Mouse (Mus musculus): ENCODE measurements at regions not wholly inside any gene's neighbourhood (a gene's known extent, or its start where the extent isn't known, plus 50 kb on each side); places are given as distances from the start of the nearest gene placed in this dataset.

DNA sequence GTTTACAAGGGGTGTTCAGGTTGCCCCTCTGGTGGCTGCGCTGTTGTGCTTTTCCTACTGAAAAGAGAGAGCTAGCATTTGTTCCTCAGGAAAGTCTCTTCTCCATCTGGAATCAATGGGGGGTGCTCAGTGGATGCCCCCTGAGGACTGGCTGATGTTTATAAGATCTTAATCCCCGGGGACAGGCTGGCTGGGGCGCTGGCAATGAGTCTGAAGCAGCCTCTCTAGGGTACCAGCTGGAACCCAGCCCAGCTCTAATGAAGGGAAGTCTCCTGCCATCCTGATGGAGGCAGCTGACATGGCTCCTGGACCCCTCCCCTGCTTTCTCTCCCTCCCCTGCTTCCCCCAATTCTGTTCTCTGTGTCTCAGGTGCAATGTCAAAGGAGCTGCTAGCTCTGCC is 575.6 kb upstream of the 3110018I06Rik start:
- TF ChIP-seq POLR2AphosphoS2 (IDR thresholded peaks at IDR 0.05; ENCODE audit: low read length) (no peak), CTCF (IDR thresholded peaks at IDR 0.05 in 2 of 3, conservative IDR thresholded peaks at IDR 0.05 in 1 of 3; ENCODE audit: control insufficient read depth in 1 of 3, insufficient read depth in 1 of 3, low read depth in 2 of 3, low read length in 3 of 3, poor library complexity in 1 of 3, severe bottlenecking in 1 of 3) (no peak), EP300 (IDR thresholded peaks at IDR 0.05; ENCODE audit: low read depth in 1 of 2, low read length in 2 of 2) (no peak), SIN3A (IDR thresholded peaks at IDR 0.05; ENCODE audit: low read length) (no peak), ZMIZ1 (IDR thresholded peaks at IDR 0.05; ENCODE audit: low read depth, low read length) (no peak), ETS1 (IDR thresholded peaks at IDR 0.05; ENCODE audit: low read depth, low read length) (no peak), ZC3H11A (IDR thresholded peaks at IDR 0.05; ENCODE audit: low read depth, low read length) (no peak), ELF1 (IDR thresholded peaks at IDR 0.05; ENCODE audit: low read depth, low read length) (no peak), MXI1 (IDR thresholded peaks at IDR 0.05; ENCODE audit: low read depth, low read length) (no peak), TAL1 (IDR thresholded peaks at IDR 0.05; ENCODE audit: low read length) (no peak), E2F4 (IDR thresholded peaks at IDR 0.05; ENCODE audit: borderline replicate concordance, low read depth, low read length) (no peak), RCOR1 (IDR thresholded peaks at IDR 0.05; ENCODE audit: low read depth, low read length) (no peak), POLR2A (IDR thresholded peaks at IDR 0.05; ENCODE audit: control insufficient read depth in 1 of 2, insufficient read depth in 1 of 2, low read depth in 1 of 2, low read length in 2 of 2, poor library complexity in 1 of 2) (no peak), TBP (IDR thresholded peaks at IDR 0.05; ENCODE audit: low read depth, low read length) (no peak), CHD1 (IDR thresholded peaks at IDR 0.05; ENCODE audit: low read depth, low read length) (no peak), USF2 (IDR thresholded peaks at IDR 0.05; ENCODE audit: borderline replicate concordance in 1 of 2, insufficient read depth in 1 of 2, low read depth in 1 of 2, low read length in 2 of 2) (no peak), MEF2A (IDR thresholded peaks at IDR 0.05; ENCODE audit: extremely low read depth, insufficient replicate concordance, low read depth, low read length, poor library complexity, severe bottlenecking) (no peak), MAZ (IDR thresholded peaks at IDR 0.05; ENCODE audit: low read depth, low read length) (no peak), USF1 (IDR thresholded peaks at IDR 0.05; ENCODE audit: low read depth, low read length) (no peak)
- no peaks in the 10 kb centered on the region; the same call in 1 of the 2 replicates for H3K9me3 ChIP-seq (replicated peaks; ENCODE audit: insufficient read depth, low read length)
- no peaks in the 10 kb centered on the region for H3K4me1 ChIP-seq (ENCODE audit: control insufficient read depth in 1 of 2, insufficient read depth in 2 of 2, low read length in 2 of 2)
- no peaks in the 10 kb centered on the region for H3K27me3 ChIP-seq (ENCODE audit: control insufficient read depth in 1 of 2, insufficient read depth in 2 of 2, low read length in 2 of 2)
- DNase-seq (ENCODE audit: low read depth, low spot score) = no peak
- no peak overlapping the region for H3K9ac ChIP-seq (ENCODE audit: control insufficient read depth, low read depth, low read length, poor library complexity, severe bottlenecking)
- H3K4me3 ChIP-seq (ENCODE audit: control insufficient read depth in 1 of 2, insufficient read depth in 1 of 2, low read depth in 2 of 2, low read length in 2 of 2) = no peak overlapping the region
- no peaks in the 10 kb centered on the region for H3K79me2 ChIP-seq (ENCODE audit: control insufficient read depth, insufficient read depth, low read length, poor library complexity)
- H3K27ac ChIP-seq (ENCODE audit: control insufficient read depth, low read depth, low read length) = no peak overlapping the region
- no peaks in the 10 kb centered on the region for H3K36me3 ChIP-seq (ENCODE audit: control insufficient read depth in 1 of 2, insufficient read depth in 2 of 2, low read length in 2 of 2)

DNA sequence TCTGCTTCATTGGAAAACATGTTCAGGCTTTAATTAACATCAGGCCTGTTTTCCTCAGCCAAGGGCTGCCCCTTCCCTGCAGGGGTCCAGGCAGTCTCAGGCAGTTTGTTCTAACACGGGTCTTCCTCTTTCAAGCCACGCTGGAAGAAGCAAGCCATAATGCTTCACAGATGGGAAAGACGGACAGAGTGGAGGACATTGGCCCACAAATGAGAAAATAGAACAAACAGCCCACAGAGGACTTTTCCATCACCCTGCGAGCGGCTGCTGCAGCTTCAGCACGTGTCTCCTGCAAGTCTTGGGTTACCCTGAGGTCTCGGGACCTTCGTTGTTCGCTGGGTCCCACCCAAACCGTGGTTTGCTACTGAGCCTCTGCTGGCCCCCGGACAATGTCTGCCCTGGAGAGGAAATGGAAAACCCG is 565.9 kb upstream of the 3110018I06Rik start:
- no peaks in the 10 kb centered on the region for H3K9me3 ChIP-seq (replicated peaks; ENCODE audit: insufficient read depth, low read length)
- H3K4me1 ChIP-seq (ENCODE audit: control insufficient read depth in 1 of 2, insufficient read depth in 2 of 2, low read length in 2 of 2) = no peaks in the 10 kb centered on the region
- H3K27me3 ChIP-seq (ENCODE audit: control insufficient read depth in 1 of 2, insufficient read depth in 2 of 2, low read length in 2 of 2) = no peaks in the 10 kb centered on the region
- H3K27ac ChIP-seq (ENCODE audit: control insufficient read depth, low read depth, low read length) = no peak overlapping the region
- no peak overlapping the region for H3K9ac ChIP-seq (ENCODE audit: control insufficient read depth, low read depth, low read length, poor library complexity, severe bottlenecking)
- no peak for TF ChIP-seq ELF1 (IDR thresholded peaks at IDR 0.05; ENCODE audit: low read depth, low read length)
- no peak for TF ChIP-seq KAT2A (conservative IDR thresholded peaks at IDR 0.05; ENCODE audit: low read depth, low read length)
- no peak for DNase-seq (ENCODE audit: low read depth, low spot score)
- no peaks in the 10 kb centered on the region for H3K79me2 ChIP-seq (ENCODE audit: control insufficient read depth, insufficient read depth, low read length, poor library complexity)
- no peak overlapping the region for H3K4me3 ChIP-seq (ENCODE audit: control insufficient read depth in 1 of 2, insufficient read depth in 1 of 2, low read depth in 2 of 2, low read length in 2 of 2)
- no peaks in the 10 kb centered on the region for H3K36me3 ChIP-seq (ENCODE audit: control insufficient read depth in 1 of 2, insufficient read depth in 2 of 2, low read length in 2 of 2)
